Mouse (Mus musculus) forebrain, embryonic 12.5 days (tissue): ENCODE data around the gene Fcgr1. TPM values are rescaled to one million over a fixed set of nuclear protein-coding genes. Genes with fewer than 3 reads are reported as not detected.
"Not testable (repeated sequence)": the region's sequence is repeated elsewhere in the genome, so short reads cannot be mapped to it uniquely, and the experiment has no call there.

Experiments
- ATAC-seq: fragments of 200-750 bp; cut with Nextera tagmentation; 2 replicates; pipeline ENCODE4 v1.8.0; 2017; ENCODE audit warnings: moderate TSS enrichment; ENCODE audit not compliant: low FRiP score
- H3K27ac ChIP-seq: fragments of 300-500 bp; sonication (generic); 2 replicates; pipeline ENCODE4 v1.5.1; 2016; ENCODE audit warnings: mild to moderate bottlenecking
- H3K27me3 ChIP-seq: fragments of 300-500 bp; sonication (generic); 2 replicates; pipeline ENCODE4 v1.6.1; 2016; ENCODE audit warnings: mild to moderate bottlenecking
- H3K36me3 ChIP-seq: fragments of 300-500 bp; sonication (generic); replicated peaks from 2 replicates; pipeline ENCODE4 v1.6.1; 2016; ENCODE audit warnings: mild to moderate bottlenecking
- H3K4me1 ChIP-seq: fragments of 300-500 bp; sonication (generic); 2 replicates; pipeline ENCODE4 v1.6.1; 2016
- H3K4me2 ChIP-seq: fragments of 300-500 bp; sonication (generic); 2 replicates; pipeline ENCODE4 v1.6.1; 2016; ENCODE audit warnings: mild to moderate bottlenecking, moderate library complexity
- H3K4me3 ChIP-seq: fragments of 300-500 bp; sonication (generic); replicated peaks from 2 replicates; pipeline ENCODE4 v1.5.1; 2016; ENCODE audit warnings: mild to moderate bottlenecking
- H3K9ac ChIP-seq: fragments of 300-500 bp; sonication (generic); 2 replicates; pipeline ENCODE4 v1.6.1; 2016; ENCODE audit warnings: mild to moderate bottlenecking
- H3K9me3 ChIP-seq: fragments of 300-500 bp; sonication (generic); 2 replicates; pipeline ENCODE4 v1.6.1; 2016
- WGBS: fragments of 180-500 bp; shearing (Covaris S2); methylation state at CpG from one replicate; pipeline ENCODE4 v1.1.7; 2016; 5-methylcytosine and 5-hydroxymethylcytosine counted together
- polyA plus RNA-seq: library from polyadenylated mRNA; unstranded; fragments of >200 nt; fragmentation: Nextera tagmentation; extraction: Ambion mirVana; gene quantifications from 2 replicates; pipeline ENCODE4 v1.2.1, GENCODE M21; 2016

The Fcgr1 gene
- polyA plus RNA-seq, 1 experiment from 2014 or later: 0.54 TPM

DNA sequence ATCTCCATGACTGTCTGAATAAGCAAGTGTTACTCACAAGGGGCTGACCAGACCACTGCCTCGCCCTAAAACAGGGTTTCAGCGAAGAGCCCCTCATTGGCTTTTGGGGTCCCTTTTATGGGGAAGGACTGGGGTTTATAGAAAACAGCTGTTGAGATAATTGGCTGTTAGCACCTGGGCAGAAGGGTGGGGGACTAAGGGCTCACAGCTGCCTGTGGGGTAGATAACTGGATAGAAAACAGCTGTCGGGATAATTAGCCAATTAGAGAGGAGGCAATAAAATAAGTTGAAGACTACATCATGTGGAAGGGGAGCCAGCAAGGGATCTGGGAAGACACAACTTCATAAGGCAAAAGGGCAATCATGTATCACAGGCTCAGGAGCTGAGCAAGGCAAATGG, 42.9 kb downstream of the Fcgr1 start:
- H3K27me3 ChIP-seq: no peaks in the 10 kb centered on the region
- H3K9me3 ChIP-seq: no peaks in the 10 kb centered on the region
- peaks cover 17% of the 10 kb centered on the region for H3K4me1 ChIP-seq
- H3K36me3 ChIP-seq: no peaks in the 10 kb centered on the region
- H3K27ac ChIP-seq: no peak overlapping the region
- H3K4me2 ChIP-seq: no peak overlapping the region
- no peak for ATAC-seq
- H3K4me3 ChIP-seq: no peak overlapping the region
- 75% methylated on average over 3 of the region's 3 CpGs for WGBS
- no peak overlapping the region for H3K9ac ChIP-seq

DNA sequence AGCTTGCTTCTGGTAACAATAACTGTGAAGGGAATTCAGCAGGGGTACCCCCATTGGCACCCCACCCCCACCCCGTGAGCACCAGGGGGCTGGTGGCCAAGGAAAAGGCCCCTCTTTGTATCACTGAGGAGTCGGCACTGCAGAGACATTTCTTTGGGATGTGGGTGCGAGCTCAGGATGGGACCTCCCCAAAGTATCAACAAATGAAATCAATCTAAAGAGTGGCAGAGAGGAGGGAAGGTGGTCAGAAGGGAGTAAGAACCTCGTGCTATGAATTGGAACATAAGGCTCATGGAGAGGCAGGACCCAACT, 44.8 kb downstream of the Fcgr1 start:
- peaks cover 25% of the 10 kb centered on the region for H3K4me1 ChIP-seq
- H3K27me3 ChIP-seq: no peaks in the 10 kb centered on the region
- H3K36me3 ChIP-seq: no peaks in the 10 kb centered on the region
- 0 out of 2 replicates have a peak overlapping the region, but pooled peaks have one; percentile 45 for H3K4me3 ChIP-seq
- H3K4me2 ChIP-seq: peak overlapping the region; percentile 60
- H3K9me3 ChIP-seq: no peaks in the 10 kb centered on the region
- H3K9ac ChIP-seq: no peak overlapping the region
- whole genome bisulfite sequencing: 55% methylated on average over 4 of the region's 4 CpGs
- no peak for ATAC-seq
- peak overlapping the region; percentile 63; the same call in 1 of the 2 replicates for H3K27ac ChIP-seq

DNA sequence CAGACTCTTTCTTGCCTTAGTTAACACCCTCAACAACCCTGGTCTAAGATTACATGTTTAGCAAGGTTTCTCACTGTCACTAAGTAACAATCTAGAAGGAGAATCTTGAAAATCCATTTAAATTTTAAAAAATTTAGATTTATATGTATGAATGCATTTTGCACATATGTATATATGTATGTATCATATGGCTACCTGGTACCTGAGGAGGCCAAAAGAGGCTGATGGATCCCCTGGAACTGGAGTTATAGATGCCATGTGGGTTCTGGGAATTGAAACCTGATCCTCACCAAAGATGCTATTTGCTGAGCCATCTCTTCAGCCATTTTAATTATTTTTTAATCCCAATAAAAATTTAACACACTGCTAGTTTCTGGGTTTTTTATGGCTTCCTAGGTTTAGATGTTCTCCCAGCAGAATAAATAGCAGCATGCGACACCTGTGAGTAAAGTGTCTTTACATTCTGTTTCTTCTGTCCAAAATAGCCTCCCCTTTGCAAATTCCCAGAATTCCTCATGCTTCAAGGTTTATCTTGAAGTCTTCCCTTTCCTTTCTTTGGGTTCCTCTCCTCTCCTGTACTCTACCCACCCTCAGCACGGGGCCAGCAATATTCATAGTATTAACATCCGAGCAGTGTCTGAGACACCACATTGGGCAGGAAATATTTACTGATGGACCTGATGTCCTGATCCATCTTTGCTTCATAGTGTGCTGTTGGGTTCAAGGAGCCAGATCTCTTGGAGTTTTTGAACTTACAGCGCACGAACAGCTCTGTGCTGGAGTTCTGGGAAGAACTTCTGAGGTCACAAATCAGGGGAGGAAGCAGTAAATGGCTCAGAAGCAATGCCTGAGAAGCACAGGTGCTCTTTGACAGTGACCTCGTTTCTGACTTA, 45.4 kb downstream of the Fcgr1 start:
- H3K9ac ChIP-seq: peak overlapping the region; percentile 75
- peak overlapping the region; percentile 45 for H3K4me3 ChIP-seq
- no peaks in the 10 kb centered on the region for H3K9me3 ChIP-seq
- peaks cover 28% of the 10 kb centered on the region for H3K4me1 ChIP-seq
- 48% methylated on average over 6 of the region's 6 CpGs for WGBS
- H3K36me3 ChIP-seq: no peaks in the 10 kb centered on the region
- H3K27ac ChIP-seq: peak overlapping the region; percentile 88
- no peak for ATAC-seq
- peak overlapping the region; percentile 60 for H3K4me2 ChIP-seq
- H3K27me3 ChIP-seq: no peaks in the 10 kb centered on the region

DNA sequence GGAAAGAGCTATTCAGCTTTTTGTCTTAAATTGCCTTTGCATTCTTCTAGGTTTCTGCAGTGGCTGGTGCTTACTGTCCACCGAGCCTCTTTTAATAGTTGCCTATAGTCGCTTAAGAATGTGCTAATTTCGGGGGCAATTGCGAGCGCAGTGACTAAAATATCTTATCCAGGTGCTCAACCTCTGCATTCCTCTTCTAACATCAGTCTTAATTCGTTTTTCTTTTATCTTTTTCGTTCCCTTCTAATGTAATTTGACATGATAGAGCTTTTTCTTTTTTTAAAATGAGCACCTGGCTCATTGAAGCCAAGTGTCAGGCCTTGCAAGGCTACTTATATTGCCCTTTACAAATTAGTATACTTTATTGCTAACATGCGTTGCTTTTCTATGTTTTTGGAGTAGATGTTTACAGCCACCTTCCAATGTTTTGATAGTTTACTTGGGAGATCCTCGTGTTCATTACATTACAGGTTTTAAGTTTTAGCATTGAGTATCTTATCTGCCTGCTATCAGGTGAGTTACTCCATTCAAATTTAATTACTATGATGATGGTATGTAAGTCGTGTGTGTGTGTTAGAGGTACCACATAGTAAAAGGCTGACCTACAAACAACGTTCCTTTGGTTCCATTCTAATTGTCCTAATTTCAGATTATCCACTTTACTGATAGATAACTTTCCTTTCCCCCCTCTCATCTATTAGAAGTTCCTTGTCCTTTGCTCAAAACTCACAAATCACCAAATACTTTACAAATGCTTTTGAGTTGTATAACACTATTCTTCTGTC, 46.2 kb downstream of the Fcgr1 start:
- 3% methylated on average over 11 of the region's 11 CpGs for WGBS
- Histone ChIP-seq H3K4me3 (peak overlapping the region; percentile 45), H3K27me3 (no peaks in the 10 kb centered on the region), H3K4me1 (peaks cover 28% of the 10 kb centered on the region), H3K36me3 (no peaks in the 10 kb centered on the region), H3K4me2 (peak overlapping the region; percentile 60), H3K27ac (peak overlapping the region; percentile 88), H3K9ac (peak overlapping the region; percentile 75), H3K9me3 (no peaks in the 10 kb centered on the region)
- no peak for ATAC-seq

DNA sequence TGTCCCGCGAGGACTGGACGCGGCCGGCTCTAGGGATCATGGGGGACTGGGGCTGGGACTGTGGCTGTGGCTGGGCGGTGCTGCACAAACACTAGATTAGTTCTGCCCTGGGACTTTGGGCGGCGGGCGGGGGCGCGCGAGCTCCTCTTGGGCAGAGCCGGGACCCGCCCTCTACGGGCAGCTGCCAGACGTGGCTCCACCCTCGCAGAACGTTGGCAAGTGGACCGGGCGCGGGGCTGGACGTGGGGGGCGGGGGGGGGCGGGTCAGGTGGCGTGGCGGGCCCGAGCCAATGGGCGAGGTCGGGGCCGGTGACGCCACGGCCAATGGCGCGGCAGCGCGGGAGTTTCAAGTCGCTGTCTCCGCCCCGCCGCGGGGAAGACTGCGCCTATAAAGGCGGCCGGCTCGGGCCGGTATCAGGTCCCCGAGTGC, 47.3 kb downstream of the Fcgr1 start, which contains the start of gene Hist2h3c1:
TSS of gene Hist2h3c1 (plus strand) at position 259 of the 430 bp plus-strand sequence.
- 0% methylated on average over 16 of the region's 47 CpGs for WGBS
- peaks cover 28% of the 10 kb centered on the region for H3K4me1 ChIP-seq
- H3K4me3 ChIP-seq: peak within 1 kb of the TSS; percentile 45
- not testable (repeated sequence) for H3K27me3 ChIP-seq, H3K36me3 ChIP-seq, H3K9me3 ChIP-seq
- ATAC-seq: peak; percentile 91
- peak within 1 kb of the TSS; percentile 88 for H3K27ac ChIP-seq
- H3K9ac ChIP-seq: peak within 1 kb of the TSS; percentile 75
- H3K4me2 ChIP-seq: peak within 1 kb of the TSS; percentile 60

DNA sequence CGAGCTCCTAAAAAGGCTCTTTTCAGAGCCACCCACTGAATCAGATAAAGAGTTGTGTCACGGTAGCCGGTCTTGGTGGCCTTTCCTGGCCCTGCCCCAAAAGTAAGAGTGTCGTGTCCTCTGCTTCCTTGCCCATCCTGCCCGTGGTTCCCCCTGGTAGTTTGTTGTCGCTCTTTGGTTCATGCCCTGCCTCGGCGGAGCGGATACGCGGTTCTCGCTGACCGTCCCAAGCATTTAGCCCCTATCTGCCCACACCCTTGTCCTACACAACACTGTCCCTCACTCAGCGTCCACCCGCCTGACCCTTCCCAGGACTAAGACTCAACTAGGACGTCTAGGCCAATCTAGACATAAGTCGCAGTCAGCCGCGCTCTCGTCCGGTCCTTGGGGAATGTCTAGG, 47.8 kb downstream of the Fcgr1 start:
- not testable (repeated sequence) for H3K36me3 ChIP-seq, ATAC-seq, H3K9me3 ChIP-seq, H3K27me3 ChIP-seq
- Histone ChIP-seq H3K4me2 (peak overlapping the region; percentile 44), H3K4me3 (peak overlapping the region; percentile 35), H3K4me1 (peaks cover 28% of the 10 kb centered on the region), H3K27ac (peak overlapping the region; percentile 84), H3K9ac (0 out of 2 replicates have a peak overlapping the region, but pooled peaks have one; percentile 51)
- 0% methylated on average over 10 of the region's 21 CpGs for WGBS

DNA sequence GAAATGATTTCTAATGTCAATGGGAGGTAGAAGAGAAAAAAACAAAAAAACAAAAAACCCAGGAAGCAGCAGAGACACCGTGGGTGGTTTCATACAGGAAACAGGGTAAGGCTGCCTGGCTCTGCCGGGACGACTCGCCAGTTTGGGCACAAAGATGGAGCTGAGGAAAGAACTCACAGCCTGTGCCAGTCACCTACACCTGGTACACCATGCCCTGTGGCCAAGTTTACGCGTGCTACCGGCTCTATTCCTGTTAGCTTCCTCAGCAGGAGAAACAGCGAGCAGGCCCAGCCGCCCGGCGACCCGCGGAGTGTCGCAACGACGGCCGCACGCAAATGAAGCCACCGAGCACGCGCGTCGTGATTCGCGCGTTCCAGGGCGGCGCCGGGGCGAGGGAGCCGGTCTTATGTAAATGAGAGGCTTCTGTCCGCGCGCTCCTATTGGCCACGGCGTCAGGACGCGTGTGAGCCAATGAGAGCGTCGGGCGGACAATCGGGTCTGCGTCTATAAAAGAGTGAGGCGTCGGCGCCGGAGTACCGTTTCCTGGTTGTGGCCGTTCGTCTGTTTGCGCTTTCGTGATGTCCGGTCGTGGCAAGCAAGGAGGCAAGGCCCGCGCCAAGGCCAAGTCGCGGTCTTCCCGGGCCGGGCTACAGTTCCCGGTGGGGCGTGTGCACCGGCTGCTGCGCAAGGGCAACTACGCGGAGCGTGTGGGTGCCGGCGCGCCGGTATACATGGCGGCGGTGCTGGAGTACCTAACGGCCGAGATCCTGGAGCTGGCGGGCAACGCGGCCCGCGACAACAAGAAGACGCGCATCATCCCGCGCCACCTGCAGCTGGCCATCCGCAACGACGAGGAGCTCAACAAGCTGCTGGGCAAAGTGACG, 48.5 kb downstream of the Fcgr1 start, which contains the start of gene Hist2h2aa1:
TSS of gene Hist2h2aa1 (plus strand) at position 495 of the 884 bp plus-strand sequence.
- not testable (repeated sequence) for H3K36me3 ChIP-seq, H3K27me3 ChIP-seq, H3K9me3 ChIP-seq
- ATAC-seq: peak; percentile 91
- Histone ChIP-seq H3K27ac (peak within 1 kb of the TSS; percentile 98), H3K4me3 (peak within 1 kb of the TSS; percentile 48), H3K4me1 (peaks cover 31% of the 10 kb centered on the region), H3K4me2 (peak within 1 kb of the TSS; percentile 56), H3K9ac (peak within 1 kb of the TSS; percentile 78)
- WGBS: under 1% methylated on average over 32 of the region's 88 CpGs

DNA sequence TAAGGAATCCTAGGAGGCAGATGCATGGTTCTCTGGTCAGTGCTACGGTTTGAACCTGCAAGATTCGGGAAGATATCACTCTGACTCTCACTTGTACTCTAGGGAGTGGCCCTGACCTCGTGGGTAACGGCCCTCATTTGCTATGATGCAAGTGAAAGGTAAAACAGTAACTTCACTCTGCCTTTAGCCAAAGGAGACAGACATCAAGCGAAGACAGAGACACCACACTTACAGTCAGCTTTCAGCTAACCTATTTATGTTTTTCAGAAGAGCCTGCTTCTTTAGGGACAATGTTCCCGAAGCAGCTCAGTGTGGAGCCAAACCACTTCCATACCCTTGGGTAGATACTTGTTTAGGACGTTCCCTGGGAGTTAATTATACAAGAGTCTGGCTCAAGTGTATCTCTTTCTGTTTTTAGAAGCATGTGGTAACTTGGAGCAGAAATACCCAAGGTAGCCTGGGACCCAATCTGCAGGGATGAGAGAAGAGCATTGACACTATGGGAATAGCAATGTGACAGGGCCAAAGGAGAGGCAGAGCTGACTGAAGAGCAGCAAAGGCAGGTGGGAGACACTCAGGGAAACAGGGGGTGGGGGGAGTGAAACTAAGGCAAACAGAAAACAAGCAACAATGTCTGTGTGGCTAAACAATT, 49.7 kb downstream of the Fcgr1 start:
- peak overlapping the region; percentile 98 for H3K27ac ChIP-seq
- H3K4me2 ChIP-seq: peak overlapping the region; percentile 56
- no peaks in the 10 kb centered on the region for H3K27me3 ChIP-seq
- peaks cover 31% of the 10 kb centered on the region for H3K4me1 ChIP-seq
- peak overlapping the region; percentile 78 for H3K9ac ChIP-seq
- WGBS: 86% methylated on average over 7 of the region's 7 CpGs
- no peaks in the 10 kb centered on the region for H3K36me3 ChIP-seq
- no peak for ATAC-seq
- H3K9me3 ChIP-seq: no peaks in the 10 kb centered on the region
- H3K4me3 ChIP-seq: peak overlapping the region; percentile 48; the same call in 1 of the 2 replicates

DNA sequence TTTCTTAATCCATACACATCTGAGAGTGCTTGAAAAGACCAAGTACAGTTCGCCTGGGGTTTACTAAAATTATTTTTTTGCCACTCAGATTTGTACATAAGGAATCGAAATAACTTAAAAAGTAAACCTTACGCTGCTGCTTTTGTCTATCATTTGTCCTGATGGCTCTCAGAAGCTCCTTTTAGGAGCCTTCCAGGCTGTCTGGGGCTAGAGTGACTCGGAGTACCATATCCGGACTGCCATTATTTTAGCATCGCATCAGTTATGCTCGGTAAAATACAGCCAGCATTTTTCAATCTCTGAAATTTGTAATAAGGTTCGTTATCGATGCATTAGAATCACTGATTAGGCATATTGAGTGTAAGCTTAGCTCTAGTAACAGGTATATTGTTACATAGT, 53.0 kb downstream of the Fcgr1 start:
- ATAC-seq: no peak
- Histone ChIP-seq H3K4me2 (peak overlapping the region; percentile 42), H3K9ac (peak overlapping the region; percentile 44), H3K9me3 (no peaks in the 10 kb centered on the region), H3K27ac (peak overlapping the region; percentile 89), H3K4me1 (peaks cover 32% of the 10 kb centered on the region), H3K36me3 (no peaks in the 10 kb centered on the region), H3K4me3 (no peak overlapping the region; the same call in 1 of the 2 replicates), H3K27me3 (no peaks in the 10 kb centered on the region)
- 73% methylated on average over 9 of the region's 9 CpGs for WGBS

DNA sequence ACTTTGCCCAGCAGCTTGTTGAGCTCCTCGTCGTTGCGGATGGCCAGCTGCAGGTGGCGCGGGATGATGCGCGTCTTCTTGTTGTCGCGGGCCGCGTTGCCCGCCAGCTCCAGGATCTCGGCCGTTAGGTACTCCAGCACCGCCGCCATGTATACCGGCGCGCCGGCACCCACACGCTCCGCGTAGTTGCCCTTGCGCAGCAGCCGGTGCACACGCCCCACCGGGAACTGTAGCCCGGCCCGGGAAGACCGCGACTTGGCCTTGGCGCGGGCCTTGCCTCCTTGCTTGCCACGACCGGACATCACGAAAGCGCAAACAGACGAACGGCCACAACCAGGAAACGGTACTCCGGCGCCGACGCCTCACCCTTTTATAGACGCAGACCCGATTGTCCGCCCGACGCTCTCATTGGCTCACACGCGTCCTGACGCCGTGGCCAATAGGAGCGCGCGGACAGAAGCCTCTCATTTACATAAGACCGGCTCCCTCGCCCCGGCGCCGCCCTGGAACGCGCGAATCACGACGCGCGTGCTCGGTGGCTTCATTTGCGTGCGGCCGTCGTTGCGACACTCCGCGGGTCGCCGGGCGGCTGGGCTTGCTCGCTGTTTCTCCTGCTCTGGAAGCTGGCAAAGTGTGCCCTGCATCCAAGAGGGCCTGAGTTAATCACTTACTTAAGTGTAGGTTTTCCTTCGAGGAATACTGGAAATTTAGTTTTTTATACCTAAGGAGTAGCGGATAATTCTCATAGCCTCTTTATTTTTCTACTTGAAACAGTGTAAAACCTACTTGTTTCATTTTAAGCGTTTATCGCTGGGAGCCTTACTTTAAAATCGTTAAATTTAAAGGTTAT, 53.6 kb downstream of the Fcgr1 start, which contains the start of gene Hist2h2aa2:
TSS of gene Hist2h2aa2 (minus strand) at position 328 of the 850 bp plus-strand sequence.
- H3K4me2 ChIP-seq: peak within 1 kb of the TSS; percentile 46
- 5% methylated on average over 34 of the region's 85 CpGs for whole genome bisulfite sequencing
- H3K4me1 ChIP-seq: peaks cover 32% of the 10 kb centered on the region
- H3K36me3 ChIP-seq, H3K27me3 ChIP-seq, H3K9me3 ChIP-seq: not testable (repeated sequence)
- peak within 1 kb of the TSS; percentile 36 for H3K4me3 ChIP-seq
- H3K9ac ChIP-seq: peak within 1 kb of the TSS; percentile 44
- peak within 1 kb of the TSS; percentile 89 for H3K27ac ChIP-seq
- peak; percentile 88 for ATAC-seq
